Mouse (Mus musculus): Measurements from ENCODE around the gene Mta1.

Mta1 gene

DNA sequence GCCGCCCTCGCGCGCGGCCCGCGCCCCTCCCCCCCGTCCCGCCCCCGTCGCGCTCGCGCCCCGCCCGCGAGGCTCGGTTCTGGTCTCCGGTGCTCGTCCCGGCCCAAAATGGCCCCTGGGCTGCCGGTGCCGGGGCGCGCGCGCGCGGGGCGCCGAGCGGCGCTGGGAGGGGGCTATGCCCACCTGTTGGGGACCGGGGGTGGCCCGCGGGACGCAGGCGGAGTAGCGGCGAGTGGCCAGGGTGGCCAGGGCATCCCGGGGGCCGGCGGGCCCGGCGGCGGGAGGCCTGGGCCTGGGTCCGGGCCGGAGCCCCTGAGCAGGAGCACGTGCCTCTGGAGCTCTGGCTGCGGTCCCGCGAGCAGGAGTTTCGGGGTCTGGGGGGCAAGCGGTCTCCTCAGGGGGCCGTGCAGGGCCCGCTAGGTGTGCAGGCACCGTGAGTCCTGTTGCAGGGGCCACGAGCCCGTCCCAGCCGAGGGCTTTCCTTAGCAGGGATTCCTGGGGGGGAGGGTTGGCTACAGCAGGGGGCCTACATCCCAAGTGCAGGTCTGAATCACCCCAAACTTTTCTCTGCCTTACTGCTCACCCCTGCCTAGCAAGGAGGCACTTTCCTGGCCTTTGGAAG lies 563 bp downstream of the Mta1 start:
- no peak for DNase-seq (ENCODE audit: low spot score)

DNA sequence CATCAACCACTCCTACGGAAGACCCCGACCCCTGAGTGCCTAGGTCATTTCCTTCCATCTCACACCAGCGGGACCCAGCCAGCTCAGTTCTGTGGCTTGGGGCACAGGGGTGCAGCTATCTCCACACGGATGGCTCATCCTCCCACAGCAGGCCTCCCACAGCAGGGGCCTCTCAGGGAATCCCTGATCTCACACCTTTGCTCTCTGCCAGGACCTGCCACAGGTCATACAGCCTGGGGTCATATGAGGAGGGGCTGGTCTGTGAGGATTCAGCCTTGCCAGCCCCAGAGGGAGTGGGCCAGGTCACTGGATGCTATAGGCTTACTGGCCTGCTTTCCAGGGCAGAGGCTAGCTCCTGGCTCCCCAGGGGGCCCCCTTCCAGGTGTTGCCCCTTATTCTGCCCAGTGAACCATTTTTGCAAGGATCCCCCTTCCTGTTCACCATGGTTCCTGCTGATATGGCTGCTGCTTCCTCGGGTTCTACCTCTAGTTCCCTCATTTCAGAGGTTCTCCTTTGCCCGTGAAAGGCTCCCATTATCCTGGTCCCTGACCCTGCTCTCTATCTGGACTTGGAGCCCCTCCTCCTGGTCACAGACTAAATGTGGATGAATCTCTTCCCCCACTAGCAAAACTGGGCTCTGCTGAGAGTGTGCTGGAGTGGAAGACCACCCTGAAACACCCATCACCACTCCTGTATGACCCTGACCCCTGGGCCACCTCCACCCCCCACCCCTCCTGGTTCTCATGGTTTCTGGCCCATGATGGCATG lies 1.6 kb downstream of the Mta1 start:
- no peak for DNase-seq (ENCODE audit: low spot score)

DNA sequence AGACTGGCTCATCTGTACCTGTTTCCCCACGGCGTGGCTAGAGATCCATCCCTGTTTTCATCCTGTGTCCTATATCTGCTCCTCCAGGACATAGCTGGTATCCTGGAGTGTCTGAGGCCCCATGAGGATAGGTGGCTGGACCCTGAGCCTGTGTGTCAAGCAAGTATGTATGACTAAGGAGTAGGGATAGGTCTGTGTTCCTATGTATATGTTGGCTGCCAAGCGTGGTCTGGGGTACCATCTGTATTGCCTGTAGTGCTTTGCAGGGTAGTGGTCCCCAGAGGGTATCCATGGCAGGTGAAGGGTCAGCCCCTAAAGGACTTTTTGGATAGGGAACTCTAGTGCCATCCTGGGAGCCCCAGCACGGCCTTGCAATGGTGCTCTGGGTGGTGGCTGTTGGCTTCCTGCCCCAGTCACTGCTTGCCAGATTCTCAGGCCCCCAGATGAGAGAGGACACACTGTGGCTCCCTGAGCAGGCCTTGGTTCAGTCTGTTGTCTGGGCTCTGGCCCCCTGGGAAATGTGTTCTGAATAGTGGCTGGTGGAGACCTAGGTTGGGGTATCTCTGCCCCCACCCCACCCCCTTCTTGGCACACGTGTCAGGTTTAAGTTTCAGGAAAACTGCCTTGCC lies 2.5 kb downstream of the Mta1 start:
- peak; percentile 50 for DNase-seq (ENCODE audit: low spot score)

DNA sequence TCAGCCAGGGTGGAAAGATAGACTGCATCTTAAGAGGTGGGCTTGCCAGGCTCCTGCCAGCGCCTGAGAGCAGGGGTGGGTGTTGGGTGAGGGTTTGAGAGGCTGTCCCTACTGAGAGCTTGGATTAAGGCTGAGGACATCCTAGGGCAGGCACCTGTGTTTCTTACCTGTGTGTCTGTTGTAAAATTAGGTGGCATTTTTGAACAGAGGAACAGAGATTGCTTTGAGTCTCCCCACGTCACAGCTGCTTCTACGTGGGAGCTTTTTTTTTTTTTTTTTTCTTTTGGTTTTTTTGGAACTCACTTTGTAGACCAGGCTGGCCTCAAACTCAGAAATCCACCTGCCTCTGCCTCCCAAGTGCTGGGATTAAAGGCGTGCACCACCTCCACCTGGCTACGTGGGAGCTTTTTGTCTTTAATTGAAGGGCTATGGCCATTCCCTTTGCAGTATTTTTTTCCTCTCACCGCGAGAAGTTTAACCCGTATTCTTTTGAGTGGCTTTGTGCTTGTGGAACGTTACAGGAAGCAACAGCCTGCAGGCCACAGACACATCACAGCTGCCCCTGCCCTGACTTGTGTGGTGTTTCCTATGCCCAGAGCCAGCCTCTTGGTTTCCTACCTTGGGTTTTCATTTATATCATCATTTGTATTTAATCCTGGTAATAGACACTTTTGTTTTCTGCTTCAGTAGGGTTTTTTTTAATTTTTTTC lies 3.3 kb downstream of the Mta1 start:
- no peak for DNase-seq (ENCODE audit: low spot score)

DNA sequence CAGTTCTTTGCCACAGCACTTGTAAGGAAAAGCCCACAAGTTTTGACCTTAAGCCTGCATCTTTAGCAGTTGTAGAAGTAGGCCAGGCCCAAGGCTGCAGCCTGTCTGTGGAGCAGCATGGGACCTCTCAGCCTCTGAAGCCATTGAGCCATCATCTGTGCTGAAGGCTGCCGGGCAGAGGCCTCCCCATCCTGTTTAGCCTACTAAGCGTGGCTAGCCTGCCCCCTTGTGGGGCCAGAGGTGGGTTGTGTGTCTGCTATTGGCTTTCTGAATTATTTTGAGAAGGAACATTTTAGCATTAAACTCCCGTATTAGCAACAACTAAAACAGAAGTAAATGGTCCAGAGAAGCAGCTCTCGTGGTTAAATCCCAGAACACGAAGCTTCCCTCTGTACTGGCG lies 4.4 kb downstream of the Mta1 start:
- peak; percentile 64 for DNase-seq (ENCODE audit: low spot score)

DNA sequence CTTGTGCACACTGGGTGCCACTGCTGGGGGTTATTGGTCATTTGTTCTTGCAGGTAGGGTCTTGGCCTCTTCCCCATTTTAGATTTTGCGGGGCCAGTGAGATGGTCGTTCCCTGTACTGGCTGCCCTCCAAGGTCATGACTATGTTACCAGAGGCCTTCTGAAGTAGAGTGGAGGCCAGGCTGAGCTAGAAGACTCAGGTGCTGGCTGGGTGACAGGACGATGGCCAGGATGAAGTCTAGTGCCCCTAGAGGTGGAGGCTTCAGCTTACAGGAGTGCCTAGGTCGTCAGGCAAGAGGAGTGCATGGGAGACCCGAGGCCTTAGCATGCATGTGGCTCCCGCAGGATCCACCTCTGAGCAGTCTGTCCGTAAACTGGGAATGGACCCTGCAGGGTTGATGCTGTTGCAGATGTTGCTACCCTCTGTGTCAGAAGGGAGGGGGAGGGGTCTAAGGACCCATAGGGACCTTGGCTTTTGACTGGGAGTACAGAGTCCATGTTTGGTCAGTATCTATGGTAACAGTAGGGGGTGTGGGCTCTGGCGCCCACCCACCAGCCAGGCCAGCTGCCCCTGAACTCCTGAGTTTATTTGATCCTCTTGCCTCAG lies 5.9 kb downstream of the Mta1 start:
- no peak for DNase-seq (ENCODE audit: low spot score)

DNA sequence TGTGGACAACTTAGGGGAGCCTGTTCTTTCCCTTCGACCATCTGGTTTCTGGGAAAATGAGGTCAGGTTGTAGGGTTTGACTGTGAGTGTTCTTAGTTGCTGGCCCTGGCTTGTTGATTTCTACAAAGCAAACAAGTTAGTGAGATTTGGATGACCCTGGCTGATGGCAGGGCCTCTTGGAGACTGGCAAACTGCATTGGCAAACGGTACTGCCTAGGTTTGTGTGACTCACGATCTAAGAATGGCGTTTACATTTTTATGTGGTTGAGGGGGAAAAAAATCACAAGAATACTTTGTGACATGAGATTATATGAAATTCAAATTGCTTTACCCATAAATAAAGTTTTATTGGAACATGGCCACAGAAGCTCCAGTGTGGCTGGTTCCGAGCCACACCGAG lies 8.3 kb downstream of the Mta1 start:
- DNase-seq (ENCODE audit: low spot score): peak; percentile 38

DNA sequence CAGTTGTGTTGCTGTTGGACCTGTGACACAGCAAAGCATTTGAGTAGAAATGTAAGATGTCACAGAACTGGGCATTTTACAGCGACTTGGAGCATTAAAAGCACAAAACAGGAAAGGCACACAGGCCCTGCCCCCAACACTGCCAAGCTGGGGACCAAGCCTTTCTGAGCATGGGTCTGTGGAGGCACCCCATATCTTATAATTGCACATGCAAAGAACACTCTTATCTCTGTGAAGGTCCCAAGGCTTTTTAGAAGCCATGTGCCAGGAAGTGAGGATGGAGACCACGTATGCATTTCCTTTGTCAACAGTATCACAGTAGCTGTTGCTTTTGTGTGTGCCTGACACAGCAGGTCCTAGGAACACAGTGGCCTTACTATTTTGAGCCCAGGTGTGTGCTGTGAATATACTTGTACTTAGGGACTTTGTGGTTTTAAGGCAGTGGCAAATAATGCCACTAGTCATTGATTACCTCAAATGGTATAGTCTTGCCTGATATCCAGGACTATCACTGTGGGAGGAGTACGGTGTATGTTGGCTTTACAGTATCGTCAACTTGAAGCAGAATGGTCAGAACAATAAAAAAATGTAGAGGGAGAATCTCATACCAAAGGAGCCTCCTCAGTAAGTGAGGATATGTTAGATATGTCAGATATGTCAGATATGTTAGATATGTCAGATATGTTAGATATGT lies 9.5 kb downstream of the Mta1 start:
- no peak for DNase-seq (ENCODE audit: low spot score)

DNA sequence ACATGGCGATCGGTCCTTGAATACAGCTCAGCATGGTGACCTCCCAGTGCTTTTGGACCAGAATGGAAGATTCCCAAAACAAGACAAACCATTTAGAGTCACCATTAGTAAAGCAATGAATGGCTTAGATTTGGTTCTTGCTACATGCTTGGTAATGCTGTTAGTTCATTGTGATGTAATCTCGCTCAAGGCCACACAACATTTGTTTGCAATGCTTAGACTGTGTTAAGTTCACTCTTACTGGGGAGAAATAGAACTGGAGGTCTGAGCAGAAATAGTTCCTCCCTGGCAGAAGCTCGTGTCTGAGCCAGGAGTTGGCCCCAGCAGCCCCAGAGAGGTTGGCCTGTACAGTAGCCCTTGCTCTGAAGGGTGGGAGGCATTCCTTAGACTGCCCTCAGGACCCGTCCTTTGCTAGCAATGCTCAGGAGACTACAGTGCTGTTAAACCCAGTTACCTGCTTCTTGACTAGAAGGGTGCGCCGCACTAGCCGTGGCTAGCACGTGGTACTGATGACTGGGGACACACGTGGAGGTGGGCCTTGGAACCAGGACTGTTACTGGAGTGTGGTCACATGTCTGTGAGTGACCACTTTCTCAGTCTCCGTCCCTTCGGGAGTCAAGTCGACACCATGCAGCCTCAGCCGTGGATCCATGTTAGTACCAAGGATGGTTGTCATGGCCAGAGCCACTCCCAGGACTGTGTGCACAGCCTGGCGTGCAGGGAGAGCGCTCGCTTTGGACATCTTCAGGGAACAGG lies 10.6 kb downstream of the Mta1 start:
- DNase-seq (ENCODE audit: low spot score): no peak

DNA sequence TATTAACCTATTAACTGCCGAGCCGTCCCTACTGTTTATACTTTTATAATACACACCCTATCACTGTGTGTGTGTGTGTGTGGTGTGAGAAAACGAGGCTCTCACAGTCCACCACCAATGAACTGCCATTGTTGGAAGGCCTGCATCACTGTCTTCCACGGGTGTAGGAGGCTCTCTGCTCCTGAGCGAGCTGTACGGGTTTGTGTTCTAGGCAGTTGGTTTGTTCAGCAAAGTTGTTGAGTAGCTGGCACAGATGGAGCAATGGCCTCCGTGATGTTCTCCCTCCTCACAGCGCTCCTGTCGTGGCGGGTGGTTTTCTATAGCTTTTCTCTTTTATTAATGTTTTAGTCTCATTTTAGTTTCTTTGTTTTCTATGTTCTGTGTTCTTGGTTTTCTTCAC lies 11.7 kb downstream of the Mta1 start:
- DNase-seq (ENCODE audit: low spot score): no peak

DNA sequence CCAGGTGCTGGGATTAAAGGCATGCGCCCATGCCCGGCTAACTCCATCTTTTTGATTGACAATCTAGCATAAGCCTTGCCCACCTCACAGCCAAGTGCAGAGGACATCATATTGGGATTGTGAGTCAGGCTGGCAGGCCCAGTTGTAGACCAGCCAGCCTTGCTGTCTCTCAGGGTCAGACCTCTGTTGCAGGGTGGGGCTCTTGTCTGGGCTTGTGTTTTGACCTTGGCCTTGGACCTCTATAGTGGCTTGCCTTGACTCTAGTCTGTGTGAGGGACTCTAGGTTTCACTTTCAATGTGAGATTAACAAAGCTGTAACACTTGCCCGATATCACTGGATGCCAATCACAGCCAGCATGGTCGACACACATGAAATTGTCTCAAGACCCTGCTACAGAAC lies 16.1 kb downstream of the Mta1 start:
- DNase-seq (ENCODE audit: low spot score): no peak

DNA sequence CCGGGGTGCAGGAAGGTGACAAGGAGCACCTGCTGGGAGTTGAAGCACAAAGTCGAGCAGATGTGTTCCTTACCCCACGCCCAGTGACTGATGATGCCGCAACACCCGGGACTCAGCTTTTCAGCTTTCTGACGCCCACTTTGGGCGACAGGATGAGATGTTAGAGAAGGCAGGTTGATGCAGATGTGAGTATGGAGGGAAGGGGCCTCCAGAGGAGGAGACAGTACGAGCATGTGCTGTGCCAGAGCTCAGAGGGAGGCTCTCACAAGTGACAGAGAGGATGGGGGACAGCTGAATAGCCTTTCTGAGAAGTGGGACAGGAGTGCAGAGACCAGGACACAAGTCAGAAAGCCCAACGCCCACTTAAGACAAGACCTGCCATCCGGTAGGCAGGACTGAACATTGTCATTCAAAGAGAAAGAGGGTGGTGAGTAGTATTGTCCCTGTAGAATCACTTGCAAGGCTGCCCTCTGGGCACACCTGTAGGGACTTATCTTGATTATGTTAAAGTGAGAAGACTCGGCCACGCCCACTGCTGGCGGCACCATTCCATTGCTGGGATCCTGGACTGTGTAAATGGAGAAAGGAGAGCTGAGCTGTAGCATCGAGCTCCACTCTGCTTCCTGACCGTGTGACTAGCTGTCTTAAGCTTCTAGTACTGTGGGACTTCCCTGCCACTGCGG lies 16.9 kb downstream of the Mta1 start:
- no peak for DNase-seq (ENCODE audit: low spot score)

DNA sequence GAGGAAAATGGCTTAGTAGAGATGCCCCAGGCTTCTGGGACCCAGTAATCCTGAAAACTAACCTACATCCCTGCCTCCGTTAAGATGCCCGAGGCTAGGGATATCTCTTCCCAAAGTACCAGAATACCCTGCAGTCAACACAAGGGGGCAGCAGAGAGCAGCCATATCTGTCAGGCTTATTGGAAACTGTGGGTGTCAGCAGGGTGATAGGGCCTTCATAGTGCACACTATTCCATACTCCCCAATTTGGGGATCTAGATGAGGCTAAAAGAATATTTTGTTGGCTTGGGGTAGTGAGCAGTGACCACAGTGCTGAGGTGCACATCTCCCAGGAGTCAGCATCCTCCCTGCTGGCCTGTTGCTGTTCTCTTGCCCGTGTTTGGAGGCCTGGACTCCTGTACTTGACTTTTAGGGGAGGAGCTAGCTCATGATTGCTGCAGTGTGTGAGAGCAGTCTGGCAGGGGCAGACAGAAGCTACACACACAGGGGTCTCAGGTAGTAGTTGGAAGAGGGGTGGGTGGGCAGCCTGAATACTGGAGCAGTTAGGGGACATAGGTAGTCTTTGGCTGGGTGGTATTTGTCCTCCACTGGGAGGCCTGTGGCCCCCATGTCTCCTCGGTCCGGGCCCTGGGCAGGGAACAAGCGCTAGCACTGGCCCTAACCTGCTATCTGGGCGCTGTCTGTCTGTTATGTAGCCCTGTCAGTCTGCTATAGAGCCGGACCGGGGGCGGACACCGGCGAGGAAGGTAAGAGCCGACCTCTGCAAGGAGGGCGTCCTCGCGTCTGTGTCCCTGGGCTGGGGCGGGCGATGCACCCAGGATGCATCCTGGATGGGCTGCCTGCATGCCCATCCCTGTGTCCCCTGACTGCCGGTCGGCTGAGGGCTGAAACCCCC lies 21.7 kb downstream of the Mta1 start:
- peak; percentile 84 for DNase-seq (ENCODE audit: low spot score)

DNA sequence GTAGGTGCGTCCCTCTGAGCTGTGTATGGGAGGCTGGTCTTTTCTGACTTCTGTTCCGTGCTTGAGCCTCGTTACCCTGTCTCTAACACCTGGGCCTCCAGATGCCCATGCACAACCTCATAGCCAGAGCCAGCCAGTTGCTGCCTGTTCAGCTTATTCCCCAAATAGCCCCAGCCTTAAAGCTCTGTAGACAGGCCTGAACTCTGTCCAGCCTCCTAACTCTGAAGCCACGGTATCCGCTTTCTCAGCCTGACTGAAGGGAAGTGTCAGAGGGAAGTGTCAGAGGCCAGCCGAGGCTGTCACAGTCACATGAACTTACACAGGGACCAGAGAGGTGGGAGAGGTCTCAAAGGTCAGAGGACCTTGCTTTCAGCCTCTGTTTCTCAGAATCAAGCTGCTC lies 26.6 kb downstream of the Mta1 start:
- DNase-seq (ENCODE audit: low spot score): no peak

DNA sequence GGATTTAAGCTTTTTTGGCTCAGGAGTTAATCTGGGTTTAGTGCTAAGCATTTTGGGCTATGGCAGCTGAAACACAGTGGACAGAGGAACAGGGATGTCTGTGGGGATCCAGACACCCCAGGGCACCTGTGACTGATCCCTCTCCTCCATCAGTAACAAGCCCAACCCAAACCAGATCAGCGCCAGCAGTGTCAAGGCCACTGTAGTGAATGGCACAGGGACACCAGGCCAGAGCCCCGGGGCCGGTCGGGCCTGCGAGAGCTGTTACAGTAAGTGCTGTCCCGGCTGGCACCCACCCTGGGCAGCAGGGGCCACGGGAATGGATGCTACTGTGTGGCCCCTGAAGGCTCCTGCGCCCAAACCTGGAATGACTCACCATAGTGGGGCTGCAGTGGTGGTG lies 32.7 kb downstream of the Mta1 start:
- no peak for DNase-seq (ENCODE audit: low spot score)

DNA sequence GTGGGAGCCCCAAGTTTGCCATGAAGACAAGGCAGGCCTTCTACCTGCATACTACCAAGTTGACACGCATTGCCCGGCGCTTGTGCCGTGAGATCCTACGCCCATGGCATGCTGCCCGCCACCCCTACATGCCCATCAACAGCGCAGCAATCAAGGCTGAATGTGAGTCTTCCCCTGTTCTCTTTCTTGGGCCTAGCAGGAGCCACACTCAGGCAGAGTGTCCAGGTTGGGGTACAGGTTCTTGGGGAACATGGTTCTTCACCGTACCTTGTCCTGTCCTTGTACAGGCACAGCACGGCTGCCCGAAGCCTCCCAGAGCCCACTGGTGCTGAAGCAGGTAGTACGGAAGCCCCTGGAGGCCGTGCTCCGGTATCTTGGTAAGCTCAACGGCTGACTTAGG lies 33.5 kb downstream of the Mta1 start:
- DNase-seq (ENCODE audit: low spot score): no peak

DNA sequence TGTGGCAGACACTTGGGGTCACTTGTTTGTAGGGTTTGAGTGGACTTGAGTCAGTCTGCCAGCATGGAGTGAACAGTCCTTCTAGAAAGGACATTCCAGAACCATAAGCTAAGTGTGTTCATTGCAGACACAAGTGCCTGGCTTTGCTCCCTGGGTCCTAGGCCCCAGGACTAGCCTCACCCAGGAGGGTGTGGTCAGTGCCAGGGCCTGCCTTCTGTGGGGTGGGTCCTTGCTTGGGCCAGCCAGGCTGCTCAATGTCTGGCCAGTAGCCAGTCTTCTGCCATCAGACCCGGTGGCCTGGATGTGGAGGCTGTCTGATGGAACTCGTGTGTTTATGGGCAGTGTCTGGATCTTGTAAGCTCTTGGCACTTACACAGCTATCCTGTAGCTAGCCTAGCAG lies 34.5 kb downstream of the Mta1 start:
- peak; percentile 76 for DNase-seq (ENCODE audit: low spot score)

DNA sequence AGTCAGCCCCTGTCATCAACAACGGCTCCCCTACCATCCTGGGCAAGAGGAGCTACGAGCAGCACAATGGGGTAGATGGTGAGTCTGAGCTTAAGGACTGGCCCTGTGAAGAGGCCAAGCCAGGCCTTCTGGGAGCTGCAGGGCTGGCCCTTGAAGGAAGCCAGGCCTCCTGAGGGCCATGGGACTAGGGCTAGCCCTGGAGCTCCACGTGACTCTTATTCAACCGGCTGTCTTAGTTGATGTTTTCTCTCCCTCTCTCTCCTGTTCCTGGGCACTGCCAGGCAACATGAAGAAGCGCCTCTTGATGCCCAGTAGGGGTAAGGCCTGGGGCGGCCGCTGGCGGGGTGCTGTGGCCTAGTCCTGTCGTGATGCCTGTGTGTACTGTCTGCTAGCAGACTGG lies 35.2 kb downstream of the Mta1 start:
- DNase-seq (ENCODE audit: low spot score): no peak

DNA sequence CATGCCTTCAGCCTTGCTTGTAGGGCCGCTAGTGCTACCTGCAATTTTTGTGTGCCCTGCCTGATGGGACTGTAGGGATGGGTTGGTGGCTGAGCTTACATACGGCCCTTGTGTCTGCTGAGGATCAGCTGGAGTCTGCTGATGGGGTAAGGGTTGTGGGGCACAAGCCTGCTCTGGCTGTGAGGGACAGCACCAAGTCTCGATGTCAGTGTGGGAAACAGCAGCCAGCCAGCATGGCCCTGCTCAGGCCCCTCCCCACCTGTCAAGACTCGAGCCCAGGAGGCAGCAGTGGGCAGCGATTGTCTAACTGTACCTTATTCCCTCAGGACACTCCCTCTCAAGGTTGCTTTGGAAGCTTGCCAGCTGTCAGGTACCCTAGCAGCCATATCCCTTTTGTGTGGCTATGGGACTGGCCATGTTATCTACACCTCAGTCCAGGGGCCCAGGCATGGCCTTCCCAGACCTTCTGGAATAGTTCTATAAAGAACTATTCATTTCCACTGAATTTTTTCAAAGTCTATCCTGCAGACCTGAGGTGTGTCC lies 35.9 kb downstream of the Mta1 start:
- no peak for DNase-seq (ENCODE audit: low spot score)
